Mouse (Mus musculus) myocyte (in vitro differentiated cells): ENCODE results near the gene Rtp4.

Source experiments
- E2F4 ChIP-seq: IDR thresholded peaks from one replicate; pipeline ENCODE4 v1.6.1; 2011; ENCODE audit warnings: mild to moderate bottlenecking, control low read depth, moderate library complexity; ENCODE audit not compliant: insufficient read depth
- MAX ChIP-seq: IDR thresholded peaks from one replicate; pipeline ENCODE4 v1.6.1; 2011; ENCODE audit warnings: low read depth, mild to moderate bottlenecking, control low read depth
- POLR2A ChIP-seq: IDR thresholded peaks from one replicate; pipeline ENCODE4 v1.6.1; 2011; ENCODE audit warnings: low read depth, mild to moderate bottlenecking, control low read depth, moderate library complexity; ENCODE audit not compliant: insufficient read length
- POLR2AphosphoS2 ChIP-seq: IDR thresholded peaks from one replicate; pipeline ENCODE4 v1.6.1; 2011; ENCODE audit warnings: low read depth, control low read depth; ENCODE audit not compliant: insufficient read length
- SRF ChIP-seq: IDR thresholded peaks from one replicate; pipeline ENCODE4 v1.6.1; 2011; ENCODE audit warnings: low read depth; ENCODE audit not compliant: control insufficient read depth, insufficient read length

GRCm38 (mm10) chr16:23609748-23610185 lies 89.7 kb downstream of the Rtp4 start:
- TF ChIP-seq MAX (no peak), E2F4 (no peak), POLR2A (no peak), SRF (no peak), POLR2AphosphoS2 (no peak)
